Comparison of ENCODE assay signal across 25 mouse cellular contexts in genomic region chr3:142459241-142459640, GRCm38 (mm10). TPM values are rescaled to one million over a fixed set of nuclear protein-coding genes. Genes with fewer than 3 reads are reported as not detected.
DNase-seq lines count a peak whose midpoint lies in the region; ATAC-seq and TF ChIP-seq lines count a peak whose summit lies in the region.
"Had no signal": no experiment of that assay in that cellular context is flagged by ENCODE, and none has a peak within 500 bp of the region (broad histone marks: within the 10 kb centered on the region; RNA-seq: fewer than 3 reads in every experiment).

No protein-coding gene starts in this region.

- TF ChIP-seq CTCF in intestine, postnatal 0 days (IDR thresholded peaks at IDR 0.05; ENCODE audit: low read depth): no peak
- TF ChIP-seq CTCF in kidney, postnatal 0 days (IDR thresholded peaks at IDR 0.05; ENCODE audit: low read depth): no peak

- H3K27ac ChIP-seq in intestine, embryonic 15.5 days: no peak overlapping the region
- H3K27ac ChIP-seq in intestine, postnatal 0 days (ENCODE audit: low read depth, low read length): no peak overlapping the region
- no peak overlapping the region for H3K27ac ChIP-seq in midbrain, embryonic 11.5 days (ENCODE audit: low read depth, low read length)
- H3K27ac ChIP-seq in midbrain, embryonic 15.5 days: no peak overlapping the region
- no peak overlapping the region for H3K27ac ChIP-seq in kidney, postnatal 0 days
- H3K27ac ChIP-seq in stomach, embryonic 16.5 days (ENCODE audit: low read length): no peak overlapping the region
- H3K27ac ChIP-seq: embryonic facial prominence, embryonic 13.5 days; forebrain, embryonic 12.5 days; heart, embryonic 13.5 days; hindbrain, embryonic 13.5 days; layer of hippocampus, adult 2 months; limb, embryonic 12.5 days; macrophage had no signal

- H3K4me2 ChIP-seq in intestine, embryonic 15.5 days (replicated peaks): no peak overlapping the region
- no peak overlapping the region for H3K4me2 ChIP-seq in intestine, postnatal 0 days (replicated peaks; ENCODE audit: low read depth)
- no peak overlapping the region for H3K4me2 ChIP-seq in midbrain, embryonic 11.5 days
- H3K4me2 ChIP-seq in midbrain, embryonic 15.5 days: no peak overlapping the region
- no peak overlapping the region for H3K4me2 ChIP-seq in kidney, postnatal 0 days (ENCODE audit: low read length)
- H3K4me2 ChIP-seq in stomach, embryonic 16.5 days (ENCODE audit: low read depth, low read length): no peak overlapping the region
- H3K4me2 ChIP-seq: embryonic facial prominence, embryonic 13.5 days; forebrain, embryonic 12.5 days; heart, embryonic 13.5 days; hindbrain, embryonic 13.5 days; limb, embryonic 12.5 days; liver, embryonic 11.5 days had no signal

- no peak overlapping the region for H3K4me3 ChIP-seq in intestine, embryonic 15.5 days (replicated peaks)
- H3K4me3 ChIP-seq in intestine, postnatal 0 days (ENCODE audit: low read depth, low read length): no peak overlapping the region
- no peak overlapping the region for H3K4me3 ChIP-seq in midbrain, embryonic 11.5 days (ENCODE audit: low read depth, low read length)
- no peak overlapping the region for H3K4me3 ChIP-seq in midbrain, embryonic 15.5 days
- H3K4me3 ChIP-seq in kidney, postnatal 0 days (replicated peaks; ENCODE audit: low read depth, low read length): no peak overlapping the region
- no peak overlapping the region for H3K4me3 ChIP-seq in stomach, embryonic 16.5 days (replicated peaks; ENCODE audit: low read length)
- H3K4me3 ChIP-seq: embryonic facial prominence, embryonic 13.5 days; erythroblast, embryonic 14.5 days; forebrain, embryonic 12.5 days; heart, embryonic 13.5 days; hindbrain, embryonic 13.5 days; layer of hippocampus, adult 2 months; limb, embryonic 12.5 days had no signal

- H3K4me1 ChIP-seq in intestine, embryonic 15.5 days (replicated peaks): no peaks in the 10 kb centered on the region
- no peaks in the 10 kb centered on the region for H3K4me1 ChIP-seq in intestine, postnatal 0 days (replicated peaks; ENCODE audit: control insufficient read depth, insufficient read depth, low read length)
- no peaks in the 10 kb centered on the region for H3K4me1 ChIP-seq in midbrain, embryonic 11.5 days (ENCODE audit: control insufficient read depth, insufficient read depth, low read length)
- no peaks in the 10 kb centered on the region for H3K4me1 ChIP-seq in midbrain, embryonic 15.5 days
- no peaks in the 10 kb centered on the region for H3K4me1 ChIP-seq in kidney, postnatal 0 days (replicated peaks; ENCODE audit: insufficient read depth, low read length)
- H3K4me1 ChIP-seq in stomach, embryonic 16.5 days (ENCODE audit: control insufficient read depth, insufficient read depth, low read length): 0 out of 2 replicates have a peak, but pooled peaks cover 4% of the 10 kb centered on the region
- H3K4me1 ChIP-seq: forebrain, embryonic 12.5 days; hindbrain, embryonic 13.5 days had no signal

- ATAC-seq in intestine, embryonic 15.5 days: peak; percentile 39; the same call in 1 of the 2 replicates
- no peak for ATAC-seq in intestine, postnatal 0 days
- no peak for ATAC-seq in midbrain, embryonic 11.5 days (ENCODE audit: low FRiP score)
- ATAC-seq in midbrain, embryonic 15.5 days (replicated peaks): no peak
- ATAC-seq in kidney, postnatal 0 days (replicated peaks; ENCODE audit: low FRiP score, low read depth): peak; percentile 57; the same call in 1 of the 2 replicates
- 0 out of 2 replicates have a peak, but pooled peaks have one; percentile 56 for ATAC-seq in stomach, embryonic 16.5 days (ENCODE audit: insufficient read depth, low FRiP score)
- ATAC-seq: CD4-positive, CD25-positive, alpha-beta regulatory T cell, adult 4 months; inflammation-experienced regulatory T-cells, adult 6 months; liver, postnatal 0 days had no signal

- no peak overlapping the region for H3K9ac ChIP-seq in intestine, embryonic 15.5 days
- no peak overlapping the region for H3K9ac ChIP-seq in intestine, postnatal 0 days (ENCODE audit: low read depth, low read length)
- no peak overlapping the region for H3K9ac ChIP-seq in midbrain, embryonic 11.5 days (ENCODE audit: low read length)
- no peak overlapping the region for H3K9ac ChIP-seq in midbrain, embryonic 15.5 days
- H3K9ac ChIP-seq in kidney, postnatal 0 days (ENCODE audit: low read depth, low read length): no peak overlapping the region
- no peak overlapping the region for H3K9ac ChIP-seq in stomach, embryonic 16.5 days (ENCODE audit: low read length)
- H3K9ac ChIP-seq: embryonic facial prominence, embryonic 13.5 days; forebrain, embryonic 12.5 days; heart, embryonic 13.5 days; hindbrain, embryonic 13.5 days; limb, embryonic 12.5 days; liver, postnatal 0 days had no signal

- no peaks in the 10 kb centered on the region for H3K27me3 ChIP-seq in intestine, embryonic 15.5 days (replicated peaks)
- no peaks in the 10 kb centered on the region for H3K27me3 ChIP-seq in intestine, postnatal 0 days (replicated peaks; ENCODE audit: control insufficient read depth, insufficient read depth, low read length)
- no peaks in the 10 kb centered on the region for H3K27me3 ChIP-seq in midbrain, embryonic 11.5 days (ENCODE audit: control insufficient read depth, insufficient read depth, low read length)
- no peaks in the 10 kb centered on the region for H3K27me3 ChIP-seq in midbrain, embryonic 15.5 days (replicated peaks)
- no peaks in the 10 kb centered on the region for H3K27me3 ChIP-seq in kidney, postnatal 0 days (ENCODE audit: insufficient read depth, low read length)
- no peaks in the 10 kb centered on the region for H3K27me3 ChIP-seq in stomach, embryonic 16.5 days (ENCODE audit: control insufficient read depth, insufficient read depth, low read length)
- H3K27me3 ChIP-seq: forebrain, embryonic 12.5 days; heart, embryonic 13.5 days; hindbrain, embryonic 13.5 days had no signal

- 36% methylated on average over 7 of the region's 7 CpGs for WGBS in intestine, embryonic 15.5 days
- 44% methylated on average over 7 of the region's 7 CpGs for WGBS in intestine, postnatal 0 days
- WGBS in midbrain, embryonic 11.5 days: 90% methylated on average over 7 of the region's 7 CpGs
- 90% methylated on average over 7 of the region's 7 CpGs for WGBS in midbrain, embryonic 15.5 days
- 38% methylated on average over 7 of the region's 7 CpGs for WGBS in kidney, postnatal 0 days
- WGBS in stomach, embryonic 16.5 days: 48% methylated on average over 7 of the region's 7 CpGs

- no peaks in the 10 kb centered on the region for H3K36me3 ChIP-seq in intestine, embryonic 15.5 days
- H3K36me3 ChIP-seq in intestine, postnatal 0 days (ENCODE audit: control insufficient read depth, insufficient read depth): no peaks in the 10 kb centered on the region
- H3K36me3 ChIP-seq in midbrain, embryonic 11.5 days (ENCODE audit: control insufficient read depth, insufficient read depth, low read length): no peaks in the 10 kb centered on the region
- H3K36me3 ChIP-seq in midbrain, embryonic 15.5 days (replicated peaks): no peaks in the 10 kb centered on the region
- no peaks in the 10 kb centered on the region for H3K36me3 ChIP-seq in kidney, postnatal 0 days (ENCODE audit: insufficient read depth, low read length)
- H3K36me3 ChIP-seq in stomach, embryonic 16.5 days (ENCODE audit: control insufficient read depth, insufficient read depth, low read length): no peaks in the 10 kb centered on the region
- H3K36me3 ChIP-seq: embryonic facial prominence, embryonic 13.5 days; forebrain, embryonic 12.5 days; heart, embryonic 13.5 days; hindbrain, embryonic 13.5 days; limb, embryonic 12.5 days had no signal

- H3K9me3 ChIP-seq in intestine, embryonic 15.5 days: no peaks in the 10 kb centered on the region
- no peaks in the 10 kb centered on the region for H3K9me3 ChIP-seq in intestine, postnatal 0 days (ENCODE audit: control insufficient read depth)
- H3K9me3 ChIP-seq in midbrain, embryonic 11.5 days (ENCODE audit: control insufficient read depth, low read length): no peaks in the 10 kb centered on the region
- H3K9me3 ChIP-seq in midbrain, embryonic 15.5 days: no peaks in the 10 kb centered on the region
- no peaks in the 10 kb centered on the region for H3K9me3 ChIP-seq in kidney, postnatal 0 days (replicated peaks; ENCODE audit: low read length)
- H3K9me3 ChIP-seq in stomach, embryonic 16.5 days (replicated peaks; ENCODE audit: control insufficient read depth, low read length): no peaks in the 10 kb centered on the region
- H3K9me3 ChIP-seq: embryonic facial prominence, embryonic 13.5 days; forebrain, embryonic 12.5 days; heart, embryonic 13.5 days; hindbrain, embryonic 13.5 days; limb, embryonic 12.5 days had no signal

- peak; percentile 12 for DNase-seq in midbrain, embryonic 11.5 days (ENCODE audit: low spot score, missing footprints)
- peak; percentile 80 for DNase-seq in kidney, postnatal 0 days (ENCODE audit: low spot score)
- DNase-seq in left cerebral cortex, adult 8-10 months (ENCODE audit: low spot score in 2 of 2): no peak
- DNase-seq: adrenal gland, postnatal 14 days; cerebellum, adult 8-10 months; cerebellum, postnatal 36 days; embryo, embryonic 11 days; heart, adult 18-20 months; liver, postnatal 0 days; thymus, postnatal 14 days had no signal

RNA-seq across cellular contexts. Expression of gene Gbp5, which starts 34.5 kb away (rescaled TPM):
- 0.14 and 0.34 TPM in 2 replicates for polyA plus RNA-seq in intestine, embryonic 15.5 days (2015; fragmentation: Nextera tagmentation; extraction: Ambion mirVana)
- polyA plus RNA-seq in intestine, postnatal 0 days (2015; fragmentation: Nextera tagmentation; extraction: Ambion mirVana): 0.17 and 0.24 TPM in 2 replicates
- polyA plus RNA-seq in midbrain, embryonic 11.5 days (2014; fragmentation: Nextera tagmentation; extraction: Ambion mirVana): not detected in 2 replicates
- 0.22 and 0.30 TPM in 2 replicates for polyA plus RNA-seq in midbrain, embryonic 15.5 days (2015; fragmentation: Nextera tagmentation; extraction: Ambion mirVana)
- 0.11 and 0.16 TPM in 2 replicates for polyA plus RNA-seq in kidney, postnatal 0 days (2015; fragmentation: Nextera tagmentation; extraction: Ambion mirVana)
- polyA plus RNA-seq in stomach, embryonic 16.5 days (2015; fragmentation: Nextera tagmentation; extraction: Ambion mirVana): 0.10 and 0.15 TPM in 2 replicates
- total RNA-seq in left cerebral cortex, adult 8-10 months (2022): 1 to 10 TPM; 2.4 to 5.2 (median 3.3) TPM
- polyA plus RNA-seq: erythroblast, embryonic 14.5 days; limb, embryonic 12.5 days; liver, embryonic 11.5 days had no signal

Comparison
In these comparisons a context has a peak if more than half of its experiments do, and no peak if none do; other contexts are left out.
1. ATAC-seq: peak in intestine, embryonic 15.5 days (single experiment), kidney, postnatal 0 days (single experiment) and stomach, embryonic 16.5 days (single experiment); none in intestine, postnatal 0 days (single experiment), midbrain, embryonic 11.5 days (single experiment) and midbrain, embryonic 15.5 days (single experiment).
2. DNase-seq: peak in midbrain, embryonic 11.5 days (single experiment) and kidney, postnatal 0 days (single experiment); none in left cerebral cortex, adult 8-10 months (0 of 2).